Mouse (Mus musculus) ES-E14 (cell line): ENCODE data around the gene Tyrobp. TPM values are rescaled to one million over a fixed set of nuclear protein-coding genes. Genes with fewer than 3 reads are reported as not detected.
A peak's percentile ranks its signal among the peaks of the same experiment; 100 is the strongest.

ENCODE experiments used
- DNase-seq: peaks from one replicate; pipeline ENCODE4 v3.0.0-alpha.2; 2013; ENCODE audit warnings: low read depth, low spot score
- H3K27ac ChIP-seq: 2 replicates; pipeline ENCODE4 v1.5.1; 2012; ENCODE audit warnings: low read depth, mild to moderate bottlenecking, low read length, moderate library complexity, mixed read lengths; ENCODE audit not compliant: poor library complexity, insufficient read depth, severe bottlenecking
- H3K36me3 ChIP-seq: 2 replicates; pipeline ENCODE4 v1.6.1; 2012; ENCODE audit warnings: mild to moderate bottlenecking, low read length, moderate library complexity, mixed read lengths; ENCODE audit not compliant: control insufficient read depth, poor library complexity, insufficient read depth, severe bottlenecking
- H3K4me1 ChIP-seq, 2 experiments: fragments of 150-350 bp in 1 of 2; sonication (generic) in 1 of 2; 2 replicates each; pipeline ENCODE4 v1.6.1; 2012; ENCODE audit warnings: low read length in 2 of 2, mild to moderate bottlenecking in 1 of 2, mixed read lengths in 1 of 2; ENCODE audit not compliant: control insufficient read depth in 2 of 2, insufficient read depth in 2 of 2, poor library complexity in 1 of 2
- H3K4me3 ChIP-seq, 2 experiments: fragments of 150-350 bp in 1 of 2; sonication (generic) in 1 of 2; 2 replicates each; pipeline ENCODE4 v1.5.1; 2012; ENCODE audit warnings: low read length in 2 of 2, low read depth in 1 of 2, mild to moderate bottlenecking in 1 of 2, mixed read lengths in 1 of 2; ENCODE audit not compliant: insufficient read depth in 1 of 2, poor library complexity in 1 of 2, severe bottlenecking in 1 of 2
- H3K9ac ChIP-seq: 2 replicates; pipeline ENCODE4 v1.6.1; 2012; ENCODE audit warnings: low read depth, mild to moderate bottlenecking, low read length, mixed read lengths; ENCODE audit not compliant: poor library complexity, insufficient read depth, severe bottlenecking
- H3K9me3 ChIP-seq: fragments of 150-350 bp; sonication (generic); 2 replicates; pipeline ENCODE4 v1.6.1; 2012; ENCODE audit warnings: low read depth, mild to moderate bottlenecking, low read length; ENCODE audit not compliant: control insufficient read depth, insufficient read depth
- CHD2 ChIP-seq: IDR thresholded peaks from 2 replicates; pipeline ENCODE4 v1.6.1; 2014; ENCODE audit warnings: mild to moderate bottlenecking, low read depth, low read length, inconsistent platforms
- HCFC1 ChIP-seq: IDR thresholded peaks from 2 replicates; pipeline ENCODE4 v1.6.1; 2012; ENCODE audit warnings: low read length, inconsistent platforms, borderline replicate concordance; ENCODE audit not compliant: insufficient read depth
- MAFK ChIP-seq: IDR thresholded peaks from 2 replicates; pipeline ENCODE4 v1.6.1; 2014; ENCODE audit warnings: mild to moderate bottlenecking, low read depth, low read length, inconsistent platforms; ENCODE audit not compliant: insufficient read depth
- ZC3H11A ChIP-seq: IDR thresholded peaks from 2 replicates; pipeline ENCODE4 v1.6.1; 2012; ENCODE audit warnings: low read depth, mild to moderate bottlenecking, inconsistent platforms, low read length, borderline replicate concordance
- ZNF384 ChIP-seq: IDR thresholded peaks from 2 replicates; pipeline ENCODE4 v1.6.1; 2012; ENCODE audit warnings: low read depth, low read length, inconsistent platforms
- in situ Hi-C, 2 experiments: fragments of 600-800 bp; cut with MboI; formaldehyde crosslinking; loops; one replicate each; pipeline ENCODE4 v1.15.1; 2025; ENCODE audit warnings: low sequenced_read_pairs in 2 of 2, inconsistent platforms in 1 of 2; ENCODE audit not compliant: unreplicated experiment in 2 of 2
- total RNA-seq: library from RNA; depleted of rRNA; stranded (reverse); fragments of 300-350 nt; gene quantifications from 2 replicates; pipeline ENCODE4 v1.2.3, GENCODE M21; 2012

Gene Tyrobp
- total RNA-seq, 1 experiment = not detected

DNA sequence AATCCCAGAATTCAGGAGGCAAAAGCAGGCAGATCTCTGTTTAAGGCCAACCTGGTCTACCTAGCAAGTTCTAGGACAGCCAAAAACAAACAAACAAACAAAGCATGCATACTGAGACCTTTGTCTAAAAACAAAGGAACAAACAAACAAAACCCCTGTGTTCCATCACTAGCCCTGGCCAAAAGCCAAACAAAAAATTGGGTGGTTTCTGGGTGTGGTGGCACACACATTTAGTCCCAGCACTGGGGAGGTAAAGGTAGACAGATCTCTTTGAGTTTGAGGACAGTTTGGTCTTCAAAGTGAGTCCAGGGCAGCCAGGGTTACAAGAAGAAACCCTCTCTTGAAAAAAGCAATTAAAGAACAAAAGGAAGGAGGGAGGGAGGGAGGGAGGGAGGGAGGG lies 15.8 kb downstream of the Tyrobp start:
- H3K4me3 ChIP-seq = no peak overlapping the region
- H3K9ac ChIP-seq = no peak overlapping the region
- H3K9me3 ChIP-seq = no peaks in the 10 kb centered on the region
- no peak for DNase-seq
- H3K4me1 ChIP-seq = peaks cover 1 to 4% of the 10 kb centered on the region in 2 experiments; a peak in 2 of 4 replicates
- H3K36me3 ChIP-seq = peaks cover 34% of the 10 kb centered on the region
- H3K27ac ChIP-seq = no peak overlapping the region
- in situ Hi-C loops = no loop called here
- TF ChIP-seq MAFK = no peak
- TF ChIP-seq CHD2 = no peak
- no peak for TF ChIP-seq ZNF384
- no peak for TF ChIP-seq HCFC1
- TF ChIP-seq ZC3H11A = no peak

DNA sequence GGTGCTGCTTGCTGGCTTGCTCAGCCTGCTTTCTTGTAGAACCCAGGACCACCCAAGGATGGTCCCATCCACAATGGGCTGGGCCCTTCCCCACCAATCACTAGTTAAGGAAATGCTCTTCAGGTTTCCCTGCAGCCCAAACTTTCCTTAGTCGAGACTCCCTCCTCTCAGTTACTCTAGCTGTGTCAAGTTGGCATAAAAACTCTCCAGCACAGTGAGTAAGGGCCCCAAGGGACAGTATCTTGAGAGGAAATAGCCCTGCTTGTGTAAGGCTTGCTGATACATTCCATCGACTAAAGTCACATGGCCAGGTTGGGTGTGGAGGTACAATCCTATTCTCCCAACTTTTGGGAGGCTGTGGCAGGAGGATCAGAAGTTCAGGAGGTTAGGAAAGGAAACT lies 16.6 kb downstream of the Tyrobp start:
- peaks cover 1 to 7% of the 10 kb centered on the region in 2 experiments; a peak in 2 of 4 replicates for H3K4me1 ChIP-seq
- H3K4me3 ChIP-seq = no peak overlapping the region
- DNase-seq = no peak
- TF ChIP-seq HCFC1 = no peak
- no peak for TF ChIP-seq ZC3H11A
- TF ChIP-seq ZNF384 = no peak
- TF ChIP-seq MAFK = no peak
- no peak for TF ChIP-seq CHD2
- in situ Hi-C loops = no loop called here
- H3K36me3 ChIP-seq = peaks cover 31% of the 10 kb centered on the region
- H3K9ac ChIP-seq = no peak overlapping the region
- no peak overlapping the region for H3K27ac ChIP-seq
- H3K9me3 ChIP-seq = no peaks in the 10 kb centered on the region

DNA sequence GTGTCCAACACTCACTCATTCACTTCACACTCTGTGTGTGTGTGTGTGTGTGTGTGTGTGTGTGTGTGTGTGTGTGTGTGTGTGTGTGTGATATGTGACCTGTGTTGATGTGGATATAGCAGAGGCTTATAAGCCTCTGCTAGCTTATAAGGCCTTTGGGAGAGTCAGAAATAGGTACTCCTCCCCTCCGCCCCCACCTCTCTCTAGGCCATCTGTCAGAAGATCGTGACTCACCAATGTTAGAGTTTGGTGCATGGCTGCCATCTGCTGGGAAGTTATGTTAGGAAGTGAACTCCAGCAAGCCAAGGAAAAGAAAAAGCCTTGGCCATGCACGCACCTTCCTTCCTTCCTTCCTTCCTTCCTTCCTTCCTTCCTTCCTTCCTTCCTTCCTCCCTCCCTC lies 18.2 kb downstream of the Tyrobp start:
- in situ Hi-C loops = no loop called here
- H3K4me1 ChIP-seq = peaks cover 1 to 9% of the 10 kb centered on the region in 2 experiments; a peak in 3 of 4 replicates
- no peak overlapping the region for H3K27ac ChIP-seq
- peaks cover 27% of the 10 kb centered on the region for H3K36me3 ChIP-seq
- no peak for DNase-seq
- H3K9ac ChIP-seq = no peak overlapping the region
- no peak overlapping the region for H3K4me3 ChIP-seq
- TF ChIP-seq ZNF384 (no peak), CHD2 (no peak), ZC3H11A (0 out of 2 replicates have a peak, but pooled peaks have one; percentile 26), MAFK (peak; percentile 31; the same call in 1 of the 2 replicates)
- H3K9me3 ChIP-seq = no peaks in the 10 kb centered on the region

DNA sequence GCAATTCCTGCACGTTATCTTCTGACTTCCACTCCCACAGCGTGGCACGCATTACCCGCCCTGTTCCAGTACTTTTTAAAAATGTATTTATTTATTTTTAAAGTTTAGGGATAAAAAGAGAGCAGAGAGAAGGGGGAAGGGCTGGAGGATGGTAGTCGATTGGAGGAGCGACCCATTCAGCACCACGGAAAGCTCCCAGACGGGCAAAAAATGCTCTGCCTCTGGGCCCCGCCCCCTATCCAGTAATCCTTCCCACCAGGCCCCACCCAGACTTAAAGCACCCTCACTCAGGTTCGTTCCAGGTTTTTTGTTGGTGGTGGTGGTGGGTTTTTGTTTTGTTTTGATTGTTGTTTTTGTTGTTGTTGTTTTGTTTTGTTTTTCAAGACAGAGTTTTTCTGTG lies 20.7 kb downstream of the Tyrobp start:
- no peak overlapping the region for H3K9ac ChIP-seq
- in situ Hi-C loops = no loop called here
- H3K36me3 ChIP-seq = peaks cover 10% of the 10 kb centered on the region
- H3K4me3 ChIP-seq = no peak overlapping the region
- peaks cover 1 to 11% of the 10 kb centered on the region in 2 experiments; a peak in 3 of 4 replicates for H3K4me1 ChIP-seq
- H3K9me3 ChIP-seq = no peaks in the 10 kb centered on the region
- peak overlapping the region; percentile 84 for H3K27ac ChIP-seq
- DNase-seq = peak; percentile 75
- TF ChIP-seq ZC3H11A (no peak), ZNF384 (peak; percentile 90), CHD2 (no peak), HCFC1 (no peak), MAFK (0 out of 2 replicates have a peak, but pooled peaks have one; percentile 16)

DNA sequence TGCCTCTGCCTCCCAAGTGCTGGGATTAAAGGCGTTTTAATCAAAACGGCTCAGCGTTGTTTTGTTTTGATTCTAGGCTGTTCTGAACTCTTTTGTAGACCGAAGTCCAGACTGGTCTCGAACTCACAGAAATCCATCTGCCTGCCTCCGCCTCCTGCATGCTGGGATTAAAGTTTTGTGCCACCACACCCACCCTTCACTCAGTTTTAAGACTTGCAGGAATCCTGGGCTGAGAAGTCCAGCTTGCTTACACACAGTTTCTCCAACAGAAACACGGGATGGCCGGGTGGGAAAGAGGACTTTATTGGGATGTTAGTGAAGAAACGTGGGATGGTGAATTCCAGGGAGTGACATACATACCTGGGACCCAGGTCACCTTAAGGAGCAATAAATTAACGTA lies 21.1 kb downstream of the Tyrobp start:
- H3K36me3 ChIP-seq = peaks cover 10% of the 10 kb centered on the region
- peak overlapping the region in 1 of 2 experiments; percentile 4; a peak in 1 of 4 replicates for H3K4me3 ChIP-seq
- no peak for TF ChIP-seq ZNF384
- TF ChIP-seq ZC3H11A = no peak
- TF ChIP-seq HCFC1 = no peak
- TF ChIP-seq CHD2 = no peak
- TF ChIP-seq MAFK = no peak
- in situ Hi-C loops = no loop called here
- H3K4me1 ChIP-seq = peaks cover 1 to 11% of the 10 kb centered on the region in 2 experiments; a peak in 3 of 4 replicates
- no peaks in the 10 kb centered on the region for H3K9me3 ChIP-seq
- H3K9ac ChIP-seq = peak overlapping the region; percentile 10; the same call in 1 of the 2 replicates
- no peak for DNase-seq
- peak overlapping the region; percentile 84 for H3K27ac ChIP-seq
